Mouse (Mus musculus) Muller cell, postnatal 12 days (primary cell): ENCODE measurements around the gene Rasl10b.

Experiments
- DNase-seq: peaks from one replicate; pipeline ENCODE4 v3.0.0-alpha.2; 2015; ENCODE audit errors: inconsistent ontology term

The Rasl10b gene

DNA sequence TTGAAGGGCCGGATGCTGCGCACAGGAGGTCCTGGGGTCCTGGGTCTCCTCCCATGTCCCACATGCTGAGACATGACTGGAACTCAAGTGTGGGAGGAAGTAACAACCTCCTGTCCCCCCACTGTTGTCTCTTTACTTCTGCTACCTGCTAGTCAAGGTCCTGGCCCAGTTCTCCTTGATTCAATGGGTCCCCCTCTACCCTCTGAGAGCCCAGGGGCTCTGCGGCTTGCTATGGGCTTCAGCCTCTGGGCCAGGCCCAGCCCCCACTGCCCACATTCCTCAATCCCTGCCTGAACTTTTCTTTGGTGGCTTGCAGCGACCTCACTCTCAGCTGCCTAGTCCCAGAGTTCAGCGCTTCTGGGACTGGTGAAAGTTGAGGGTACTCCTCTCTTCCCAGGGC, 20.4 kb downstream of the Rasl10b start, which contains the start of gene Gas2l2:
Gene Gas2l2 (minus strand): TSS at position 101 of the 400 bp plus-strand sequence.
- no peak for DNase-seq

DNA sequence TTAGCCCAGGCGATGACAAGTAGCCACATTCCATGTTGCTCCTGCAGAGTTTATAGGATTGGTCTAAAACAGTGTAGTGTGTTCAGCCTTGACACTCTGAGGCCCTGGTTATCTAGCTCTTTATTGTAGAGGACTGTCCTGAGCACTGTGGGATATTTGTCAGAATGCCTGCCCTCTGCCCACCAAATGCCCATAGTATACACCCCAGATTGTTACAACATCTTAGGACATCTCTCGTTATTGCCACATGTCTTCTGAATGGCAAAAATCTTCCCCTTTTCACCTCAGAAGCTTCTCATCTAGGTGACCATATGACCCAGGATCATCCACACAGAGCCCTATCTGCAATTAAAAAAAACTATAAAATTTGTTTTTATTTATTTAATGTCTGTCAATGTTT, 23.6 kb downstream of the Rasl10b start:
- DNase-seq, result no peak

DNA sequence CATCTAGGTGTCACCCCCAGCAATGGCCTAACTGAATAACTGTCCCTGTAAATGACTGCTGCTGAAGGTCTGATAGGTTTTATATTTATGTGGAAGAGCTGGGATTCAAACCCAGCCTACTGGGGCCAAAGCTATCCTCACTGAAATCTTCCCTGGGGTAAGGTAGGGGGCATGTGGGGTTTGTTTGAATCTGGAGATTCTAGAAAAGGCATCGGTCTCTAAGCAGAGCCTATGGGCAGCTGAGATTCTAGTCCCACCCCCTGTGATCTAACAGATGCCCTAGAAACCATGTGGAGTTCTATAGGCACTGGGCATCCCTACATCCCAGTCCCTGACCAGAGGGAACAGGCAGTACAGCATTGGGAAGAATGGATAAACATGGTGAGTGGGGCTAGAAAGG, 28.4 kb downstream of the Rasl10b start, which contains the start of gene 1700020L24Rik:
Gene 1700020L24Rik (plus strand): TSS at position 301 of the 400 bp plus-strand sequence.
- DNase-seq, result no peak

DNA sequence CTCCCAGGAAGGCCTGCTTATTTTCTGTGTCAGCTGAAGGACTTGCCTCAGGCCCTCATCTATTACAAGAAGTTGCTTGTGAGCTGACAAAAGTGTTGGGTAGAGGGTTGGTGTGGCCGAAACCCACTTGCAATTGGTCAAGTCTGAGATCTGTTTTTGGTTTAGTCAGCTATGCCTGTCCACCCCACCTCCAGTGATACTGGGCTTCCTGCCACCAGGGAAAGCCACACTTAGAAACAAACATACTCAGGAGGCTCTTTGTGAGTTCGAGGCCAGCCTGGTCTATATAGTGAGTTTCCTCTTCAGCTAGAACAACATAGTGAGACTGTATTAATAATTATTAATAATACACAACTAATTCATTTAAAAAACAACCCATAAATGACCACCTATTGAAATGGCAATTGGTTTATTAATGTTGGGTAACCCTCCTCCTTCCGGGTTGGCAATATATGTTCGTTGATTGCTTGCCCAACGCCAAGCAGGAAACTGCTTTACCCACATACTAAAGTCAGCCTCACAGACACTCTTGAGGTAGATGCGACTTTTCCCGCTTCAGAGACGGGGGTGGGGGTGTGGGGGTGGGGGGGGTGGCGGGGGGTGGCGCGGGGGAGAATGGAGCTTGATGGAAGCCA, 30.6 kb downstream of the Rasl10b start:
- DNase-seq, result no peak

DNA sequence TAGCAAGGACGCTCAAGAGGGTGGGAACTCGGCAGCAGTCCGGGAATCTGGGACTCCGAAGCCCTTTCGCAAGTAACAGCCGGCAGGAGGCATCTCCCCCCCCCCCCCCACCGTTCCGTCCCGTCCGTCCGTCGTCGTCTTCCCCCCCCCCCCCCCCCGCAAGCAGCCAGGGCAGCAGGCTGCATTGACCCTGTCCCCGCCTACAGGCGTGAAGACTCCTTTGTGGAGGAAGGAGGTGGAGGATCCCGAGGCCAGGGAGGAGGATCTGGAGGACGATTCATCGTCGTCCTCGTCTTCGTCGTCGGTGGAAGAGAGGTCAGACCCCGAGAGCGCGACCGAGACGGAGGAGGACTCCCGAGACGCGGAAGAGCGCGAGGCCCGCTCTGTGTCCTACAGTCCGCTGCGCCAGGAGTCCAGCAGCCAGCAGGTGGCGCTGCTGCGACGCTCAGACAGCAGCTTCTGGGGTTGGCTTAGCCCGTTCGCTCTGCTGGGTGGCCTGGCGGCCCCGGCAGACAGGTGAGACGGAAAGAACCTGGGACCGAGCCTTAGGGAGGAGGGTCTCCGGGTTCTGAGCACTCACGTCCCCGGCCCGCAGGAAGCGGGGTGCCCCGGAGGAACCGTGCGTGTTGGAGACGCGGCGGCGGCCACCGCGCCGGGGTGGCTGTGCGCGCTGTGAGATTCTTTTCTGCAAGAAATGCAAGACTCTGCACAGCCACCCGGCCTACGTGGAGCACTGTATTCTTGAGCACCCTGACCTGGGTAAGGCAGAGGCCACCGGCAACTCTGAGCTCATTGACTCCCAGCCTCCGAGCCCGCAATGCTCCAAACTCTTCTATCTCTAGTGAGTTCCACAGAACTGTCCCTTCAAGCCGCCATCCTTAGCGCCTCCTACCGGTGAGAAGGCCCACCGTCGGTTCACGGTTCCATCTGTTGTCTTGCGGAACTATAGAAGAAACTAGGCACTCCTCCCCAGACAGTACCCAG, 31.4 kb downstream of the Rasl10b start:
- peak; percentile 88 for DNase-seq

DNA sequence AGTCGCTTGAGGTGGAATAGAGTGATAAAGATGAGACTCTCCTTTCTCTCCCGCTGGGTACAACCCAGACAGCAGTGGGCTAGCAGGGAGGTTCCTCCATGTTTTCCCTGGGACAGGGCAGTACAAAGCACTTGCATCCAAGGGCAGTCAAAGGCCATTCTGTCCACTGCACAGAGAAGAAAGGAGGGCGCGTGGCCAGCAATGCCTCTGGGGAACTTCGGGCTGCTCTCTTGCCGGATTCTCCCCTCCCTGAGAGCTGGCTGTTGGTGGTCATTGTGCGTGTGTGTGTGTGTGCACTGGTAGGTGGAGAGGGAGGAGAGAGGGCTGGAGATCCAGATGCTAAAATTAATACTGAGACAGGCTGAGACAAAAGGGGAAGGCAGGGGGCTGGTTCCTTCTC, 32.3 kb downstream of the Rasl10b start:
- peak; percentile 40 for DNase-seq

DNA sequence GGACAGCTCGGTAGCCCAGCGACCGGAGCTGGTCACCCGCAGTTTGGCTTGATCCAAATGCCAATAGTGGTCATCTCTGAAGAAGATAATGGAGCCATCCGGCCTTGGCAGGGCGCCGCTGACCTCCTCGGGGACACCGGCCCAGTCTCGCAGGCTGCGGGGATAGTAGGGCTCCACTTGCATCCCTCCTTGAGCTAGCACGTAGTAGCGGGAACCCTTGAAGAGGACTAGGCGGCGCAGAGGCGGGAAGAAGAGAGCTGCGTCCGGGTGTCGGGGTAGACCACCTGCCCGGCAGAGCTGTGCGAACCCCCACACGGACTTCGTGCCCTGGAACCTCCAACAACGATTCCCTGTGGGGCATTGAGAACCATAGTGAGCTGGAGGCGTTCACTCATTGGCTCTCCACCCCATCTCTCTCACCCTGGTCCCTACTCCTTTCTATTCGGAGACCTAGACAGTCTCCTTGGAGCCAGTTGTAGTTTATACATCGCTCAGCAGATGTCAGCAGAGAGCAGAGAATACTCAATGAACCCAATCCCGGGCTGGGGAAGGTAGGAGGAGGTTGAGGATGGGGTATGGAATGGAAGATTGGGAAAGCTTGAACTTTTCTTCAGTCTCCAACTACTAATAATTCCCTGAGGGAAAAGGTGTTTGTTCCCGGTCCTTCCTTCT, 33.8 kb downstream of the Rasl10b start:
- peak; percentile 71 for DNase-seq

DNA sequence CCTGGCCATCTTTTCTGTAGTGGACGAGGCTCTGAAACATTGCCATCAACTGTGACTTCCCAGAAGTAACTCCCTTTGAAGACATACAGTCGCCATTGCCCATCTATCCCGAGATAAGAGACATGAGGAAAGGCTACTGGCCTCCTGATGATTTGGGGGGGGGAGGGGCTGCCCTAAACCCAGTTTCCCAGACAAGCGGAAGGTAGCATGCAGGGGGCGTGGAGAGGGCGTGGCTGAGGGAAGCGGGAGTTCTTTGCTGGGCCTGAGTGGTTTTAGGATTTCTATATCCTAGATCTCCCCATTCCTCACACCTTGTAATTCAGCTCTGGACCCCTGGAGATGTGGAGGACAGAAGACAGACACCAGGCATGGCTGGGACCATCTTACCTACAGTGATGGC, 34.9 kb downstream of the Rasl10b start:
- DNase-seq, result no peak

DNA sequence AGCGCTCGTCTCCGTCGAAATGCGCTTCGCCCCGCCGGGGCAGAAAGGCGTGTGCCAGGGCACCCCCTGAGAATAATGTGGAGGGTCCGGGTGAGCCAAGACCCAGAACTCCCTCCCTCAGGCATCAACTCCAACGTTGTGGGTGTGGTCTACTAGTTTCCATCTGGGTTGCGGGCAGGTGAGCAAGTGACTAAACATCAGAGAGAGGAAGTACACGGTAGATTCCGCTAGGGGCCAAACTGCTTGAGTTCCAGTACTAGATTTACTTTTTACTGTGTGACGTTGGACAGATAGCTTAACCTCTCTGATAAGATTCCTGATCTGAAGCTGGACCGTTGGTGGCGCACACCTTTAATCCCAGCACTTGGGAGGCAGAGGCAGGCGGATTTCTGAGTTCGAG, 36.1 kb downstream of the Rasl10b start:
- no peak for DNase-seq

DNA sequence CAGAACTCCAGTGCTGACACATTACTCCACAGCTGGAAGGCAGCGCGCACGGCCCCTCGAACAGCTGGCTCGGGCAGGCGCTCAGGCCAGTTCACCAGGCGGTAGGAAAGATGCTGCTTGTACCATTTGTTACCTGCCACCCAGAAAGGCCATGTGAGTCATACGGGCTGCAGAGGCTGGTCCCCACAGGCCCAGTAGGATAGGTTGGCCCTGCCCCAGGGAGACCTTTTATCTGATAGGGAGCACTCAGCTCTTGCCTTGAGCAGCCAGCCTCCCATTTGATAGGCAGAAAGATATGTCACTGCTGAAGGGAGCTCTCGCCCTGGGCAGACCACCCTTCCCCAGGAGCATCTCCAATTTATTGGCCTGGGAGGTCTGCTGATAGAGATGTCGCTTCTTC, 38.7 kb downstream of the Rasl10b start:
- DNase-seq, result no peak

DNA sequence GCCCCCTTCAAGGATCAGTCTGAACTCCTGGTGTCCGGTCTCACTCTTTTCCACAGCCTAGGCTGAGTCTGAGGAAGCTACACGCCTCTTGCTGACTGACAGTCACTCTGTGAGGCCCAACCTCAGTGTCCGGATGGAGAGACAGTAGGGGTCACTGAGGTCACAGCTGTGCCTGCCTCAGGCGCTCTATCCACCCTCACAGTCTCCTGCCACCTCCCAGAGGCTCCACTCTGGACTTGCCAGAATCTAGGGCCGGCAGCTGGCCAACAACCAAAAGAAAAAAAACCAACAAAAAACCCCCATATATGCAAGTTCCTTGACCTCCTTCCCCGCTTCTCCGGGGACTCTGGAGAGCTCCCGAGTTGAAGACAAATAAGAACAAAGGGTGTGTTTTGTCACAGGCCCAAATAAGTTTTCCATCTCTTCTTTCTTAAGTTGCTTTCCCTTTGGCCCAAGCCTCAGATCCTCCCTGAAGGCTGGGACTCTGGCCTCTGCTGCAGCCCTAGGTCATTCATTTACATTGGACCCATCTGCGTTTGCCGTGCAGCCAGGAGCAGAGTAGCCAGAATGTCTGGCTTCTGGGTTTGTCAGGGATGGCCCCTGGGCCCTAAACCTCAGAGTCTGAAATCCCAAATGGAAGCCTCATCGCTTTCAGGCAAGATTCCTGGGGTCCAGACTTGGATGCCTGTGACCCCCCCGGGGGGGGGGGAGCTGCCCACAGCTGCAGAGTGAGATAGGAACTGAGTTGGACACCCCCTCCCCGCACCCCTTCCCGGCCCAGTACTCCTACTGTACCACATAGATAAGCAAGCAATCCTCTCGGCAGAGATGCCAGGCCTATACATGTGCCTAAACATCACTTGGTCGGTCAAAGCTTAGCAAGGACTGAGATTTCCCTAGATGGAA, 39.3 kb downstream of the Rasl10b start:
- DNase-seq, result peak; percentile 44

DNA sequence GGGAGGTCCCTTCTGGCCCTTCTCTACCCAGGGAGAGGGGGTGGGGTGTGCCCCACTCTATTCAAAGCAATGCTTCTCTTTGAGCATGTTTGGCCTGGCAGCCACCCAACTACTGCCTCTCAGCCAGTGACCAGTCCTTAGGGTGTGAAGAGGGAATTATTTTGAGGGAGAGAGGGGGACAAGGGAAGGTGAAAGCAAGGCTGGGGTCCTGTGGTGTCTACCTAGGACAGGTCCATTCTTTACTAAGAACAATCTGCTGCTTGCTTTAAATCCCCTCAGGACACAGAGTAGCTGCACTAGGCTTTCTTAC, 39.9 kb downstream of the Rasl10b start:
- no peak for DNase-seq

DNA sequence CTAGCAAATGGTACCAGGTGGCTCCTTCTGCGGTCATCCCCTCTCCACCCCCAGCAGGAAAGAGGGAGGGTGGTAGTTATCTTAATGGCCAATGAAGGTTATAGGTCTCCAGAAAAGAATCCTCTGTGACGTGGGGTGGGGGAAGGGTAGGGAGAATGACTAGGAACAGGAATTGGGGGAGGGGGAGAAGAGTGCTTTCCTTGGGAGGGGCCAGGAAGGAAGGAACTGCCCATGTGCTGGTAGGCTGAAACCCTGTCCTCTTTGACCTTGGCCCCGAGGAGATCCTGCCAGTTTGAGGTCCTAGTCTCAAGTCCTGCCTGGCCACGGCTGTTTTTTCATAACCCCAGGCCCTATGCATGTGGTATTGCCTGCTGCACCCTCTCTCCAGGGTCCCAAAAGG, 40.4 kb downstream of the Rasl10b start:
- DNase-seq, result no peak

DNA sequence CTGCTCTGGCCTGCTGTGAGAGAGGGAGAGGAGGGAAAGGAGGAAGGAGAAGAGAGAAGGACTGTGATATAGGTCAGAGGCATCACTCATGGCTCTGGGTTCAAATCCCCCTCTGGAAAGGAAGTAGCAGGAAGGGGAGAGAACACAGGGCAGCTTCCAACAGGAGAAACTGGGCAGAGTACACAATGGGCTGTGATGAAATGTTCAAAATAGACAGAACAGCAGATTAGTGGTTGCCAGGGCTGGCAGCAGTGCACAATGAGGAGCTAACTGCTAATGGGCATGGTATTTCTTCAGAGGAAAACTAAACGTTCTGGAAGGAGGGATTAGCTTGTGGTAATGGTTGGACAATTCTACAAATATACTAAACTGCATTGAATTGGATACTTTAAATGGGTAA, 41.6 kb downstream of the Rasl10b start:
- DNase-seq, result no peak

DNA sequence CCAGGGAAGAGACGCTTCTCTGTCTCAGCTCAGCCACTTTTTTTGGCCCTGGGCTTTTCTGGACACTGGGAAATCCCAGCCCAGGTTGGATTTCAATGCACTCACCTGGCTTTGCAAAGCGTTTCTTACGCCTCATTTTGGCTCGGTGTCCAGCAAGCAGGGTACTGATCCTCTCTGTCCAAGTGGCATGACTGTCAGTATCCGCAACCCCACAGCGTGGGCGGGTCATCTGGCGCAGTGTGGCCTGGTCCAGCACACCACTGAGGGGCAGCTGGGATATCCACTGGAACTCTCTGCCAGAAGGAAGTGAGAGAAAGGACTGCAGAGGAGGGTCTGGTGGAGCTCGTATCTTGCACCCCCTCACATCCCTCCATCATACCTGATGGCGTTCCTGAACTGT, 42.3 kb downstream of the Rasl10b start:
- DNase-seq, result no peak

DNA sequence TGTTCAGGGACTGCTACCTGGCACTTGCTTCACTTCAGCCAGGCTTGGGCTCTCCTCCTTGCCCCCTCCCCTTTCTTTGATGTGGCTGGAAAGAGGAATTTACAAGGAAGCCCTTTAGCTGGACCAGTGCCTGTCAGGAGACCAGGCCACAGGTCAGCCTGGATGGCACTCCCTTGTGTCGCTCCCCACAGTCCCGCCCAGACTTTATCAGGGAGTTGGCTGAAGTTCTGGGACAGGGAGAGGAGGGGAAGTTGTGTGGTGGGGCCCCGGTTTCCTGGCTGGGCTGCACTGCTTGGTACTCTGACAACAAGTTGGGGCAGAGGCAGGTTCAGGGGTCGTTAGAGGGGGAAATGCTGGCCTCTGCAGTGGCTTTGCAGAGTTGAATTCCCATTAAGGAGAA, 45.6 kb downstream of the Rasl10b start:
- no peak for DNase-seq

DNA sequence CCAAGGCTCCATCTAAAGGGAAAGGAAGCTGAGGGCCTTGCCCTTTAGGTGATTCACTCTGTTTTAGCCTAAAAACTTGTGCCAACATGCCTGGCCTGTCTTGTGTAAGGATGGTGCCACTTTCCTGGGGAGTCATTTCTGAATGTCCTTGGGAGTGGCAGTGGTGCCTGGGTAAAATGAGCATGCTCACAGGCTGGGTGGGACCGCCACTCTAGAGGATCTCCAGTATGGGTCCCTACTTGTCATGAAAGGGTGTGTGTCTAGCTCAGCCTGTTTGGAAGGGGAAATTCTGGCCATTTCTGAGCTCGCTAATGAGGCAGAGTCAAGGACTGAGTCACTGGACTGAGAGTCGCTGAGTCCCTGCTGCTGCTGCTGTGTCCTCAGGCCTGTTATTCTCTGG, 46.7 kb downstream of the Rasl10b start:
- DNase-seq, result peak; percentile 67

DNA sequence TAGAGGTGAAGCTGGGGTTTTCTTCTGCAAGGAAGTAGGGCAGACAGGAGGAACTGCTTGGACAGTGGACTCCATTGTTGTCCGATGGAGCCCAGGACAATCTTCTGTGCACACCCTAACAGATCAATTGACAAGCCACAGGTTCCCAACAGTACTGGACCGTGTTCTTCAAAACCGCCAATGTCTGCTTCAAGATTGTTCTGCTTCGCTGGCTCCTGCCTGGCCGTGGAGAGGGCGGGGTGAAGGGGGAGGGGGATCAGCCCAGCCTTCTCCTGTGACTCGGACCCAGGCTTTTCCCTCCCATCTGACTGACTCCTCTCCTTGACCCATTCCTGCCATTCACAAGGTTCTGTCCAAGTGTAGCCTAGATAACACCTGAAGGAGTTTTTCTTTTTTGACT, 48.3 kb downstream of the Rasl10b start:
- DNase-seq, result no peak

DNA sequence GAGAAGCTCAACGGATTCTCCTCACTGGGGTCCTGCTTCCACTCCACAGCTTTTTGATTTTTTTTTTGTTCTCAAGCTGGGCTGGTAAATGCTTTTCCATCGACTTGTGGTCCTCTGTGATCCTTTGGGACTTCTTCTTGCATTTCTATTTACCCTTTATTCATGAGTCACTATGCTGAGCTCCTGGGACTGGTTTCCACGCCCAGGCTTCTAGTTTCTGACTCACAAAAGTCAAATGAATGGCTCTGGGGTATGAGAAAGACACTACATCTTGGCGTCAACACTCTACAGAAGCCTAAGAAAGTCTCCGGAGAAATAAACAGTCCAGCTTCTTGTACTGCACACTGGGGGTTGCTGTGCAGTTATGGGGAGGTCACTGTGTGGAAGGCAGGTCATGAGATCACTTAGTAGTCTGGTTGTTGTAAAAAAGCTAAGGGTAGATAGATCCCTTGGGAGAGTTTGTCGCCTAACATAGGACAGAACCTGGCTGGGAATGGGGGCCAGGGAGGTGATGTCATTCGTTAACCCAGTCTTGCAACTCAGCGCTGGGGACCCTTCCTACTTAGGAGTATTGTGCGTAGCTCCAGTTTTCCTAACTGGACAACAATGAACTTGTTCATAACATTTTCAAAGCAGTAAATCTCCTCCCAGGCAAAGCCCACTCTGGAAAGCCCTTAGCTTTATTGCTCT, 49.1 kb downstream of the Rasl10b start:
- peak; percentile 69 for DNase-seq

DNA sequence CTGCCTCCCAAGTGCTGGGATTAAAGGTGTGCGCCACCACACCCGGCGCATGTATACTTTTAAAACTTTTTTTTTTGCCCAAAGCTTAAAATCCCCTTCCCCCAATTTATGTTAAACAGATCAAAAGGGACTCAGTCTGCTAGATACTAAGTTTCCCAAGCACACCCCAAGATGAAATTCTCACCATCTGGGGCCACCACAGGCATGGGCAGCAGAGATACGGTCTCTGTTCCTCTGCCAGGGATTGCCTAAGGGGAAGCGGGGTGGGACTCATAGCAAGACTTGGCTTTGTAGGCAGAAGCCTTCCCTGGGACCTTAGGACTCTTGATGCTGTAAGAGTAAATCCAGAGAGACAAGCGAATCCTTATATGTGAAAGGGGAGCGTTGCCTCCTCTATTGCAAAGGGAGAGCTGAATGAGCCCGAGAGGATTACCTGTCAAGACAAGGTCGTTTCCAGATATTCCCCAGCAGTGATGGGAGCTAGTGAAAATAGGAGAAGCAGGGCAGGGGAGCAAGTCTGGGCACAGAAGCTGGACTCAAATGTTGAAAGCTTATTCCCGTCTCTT, 52.6 kb downstream of the Rasl10b start:
- no peak for DNase-seq
